Mouse (Mus musculus) fat pad, adult 2 months (tissue): ENCODE data around the gene Gm38392.
A peak's percentile ranks its signal among the peaks of the same experiment; 100 is the strongest.
"Not testable (repeated sequence)": the region's sequence is repeated elsewhere in the genome, so short reads cannot be mapped to it uniquely, and the experiment has no call there.

ENCODE experiments used
- DNase-seq: peaks from one replicate; pipeline ENCODE4 v3.0.0-alpha.2; 2011; ENCODE audit warnings: low read depth, low spot score; ENCODE audit errors: extremely low read depth

Gene Gm38392

GRCm38 (mm10) chr3:88287110-88287509 lies at the start of gene Gm38392:
TSS of gene Gm38392 (minus strand) at chr3:88287210.
- DNase-seq: no peak

GRCm38 (mm10) chr3:88336058-88337013 lies 49.3 kb upstream of the Gm38392 start, which contains the start of the genes Tmem79 and Smg5:
TSS of gene Tmem79 (minus strand) at chr3:88336148.
TSS of gene Smg5 (plus strand) at chr3:88336260.
- DNase-seq: no peak

- DNase-seq: no peak
Observed at GRCm38 (mm10) chr3:88335436-88336053, 48.5 kb upstream of the Gm38392 start.

- no peak for DNase-seq
Observed at GRCm38 (mm10) chr3:88334902-88335435, 48.0 kb upstream of the Gm38392 start.

GRCm38 (mm10) chr3:88334029-88334658 lies 47.1 kb upstream of the Gm38392 start:
- DNase-seq: no peak

GRCm38 (mm10) chr3:88331282-88331681 lies 44.3 kb upstream of the Gm38392 start:
- DNase-seq: no peak

- DNase-seq: no peak
Observed at GRCm38 (mm10) chr3:88328956-88329355, 41.9 kb upstream of the Gm38392 start.

- no peak for DNase-seq
Observed at GRCm38 (mm10) chr3:88324951-88325405, 38.0 kb upstream of the Gm38392 start, which contains the start of gene Glmp. TSS of gene Glmp (plus strand) at chr3:88325023.

GRCm38 (mm10) chr3:88299172-88299571 lies 12.2 kb upstream of the Gm38392 start:
- DNase-seq: no peak

GRCm38 (mm10) chr3:88297321-88297851 lies 10.4 kb upstream of the Gm38392 start:
- DNase-seq: no peak

GRCm38 (mm10) chr3:88296561-88297318 lies 9.7 kb upstream of the Gm38392 start, which contains the start of the genes Tsacc and Cct3:
TSS of gene Tsacc (minus strand) at chr3:88296999.
TSS of gene Cct3 (plus strand) at chr3:88297116.
- DNase-seq: peak; percentile 97

GRCm38 (mm10) chr3:88296110-88296560 lies 9.1 kb upstream of the Gm38392 start:
- no peak for DNase-seq

GRCm38 (mm10) chr3:88295272-88295671 lies 8.3 kb upstream of the Gm38392 start:
- DNase-seq: not testable (repeated sequence)

GRCm38 (mm10) chr3:88291970-88292369 lies 5.0 kb upstream of the Gm38392 start:
- DNase-seq: no peak

- DNase-seq: not testable (repeated sequence)
Observed at GRCm38 (mm10) chr3:88288133-88288713, 1.2 kb upstream of the Gm38392 start.

GRCm38 (mm10) chr3:88285565-88285895 lies 1.5 kb downstream of the Gm38392 start:
- DNase-seq: not testable (repeated sequence)

GRCm38 (mm10) chr3:88284815-88285564 lies 2.0 kb downstream of the Gm38392 start:
- not testable (repeated sequence) for DNase-seq

- not testable (repeated sequence) for DNase-seq
Observed at GRCm38 (mm10) chr3:88281141-88281916, 5.7 kb downstream of the Gm38392 start.
